Mouse (Mus musculus): ENCODE measurements around the gene Abcb5.

Gene Abcb5

GRCm38 (mm10) chr12:118847861-118848495 is 118.2 kb downstream of the Abcb5 start:
- no peak for DNase-seq

- no peak for DNase-seq
Observed at GRCm38 (mm10) chr12:118847381-118847780, 118.8 kb downstream of the Abcb5 start.

GRCm38 (mm10) chr12:118846649-118847321 is 119.4 kb downstream of the Abcb5 start:
- DNase-seq, result peak; percentile 42 to 58

- no peak for DNase-seq
Observed at GRCm38 (mm10) chr12:118846221-118846620, 120.0 kb downstream of the Abcb5 start, which contains the start of gene Sp8. Gene Sp8 (plus strand): TSS chr12:118846329.

- no peak for DNase-seq
Observed at GRCm38 (mm10) chr12:118845351-118845750, 120.9 kb downstream of the Abcb5 start.

- DNase-seq, result no peak
Observed at GRCm38 (mm10) chr12:118844841-118845240, 121.4 kb downstream of the Abcb5 start.

GRCm38 (mm10) chr12:118844111-118844510 is 122.1 kb downstream of the Abcb5 start:
- DNase-seq, result no peak

- DNase-seq, result peak in 1 of 2 experiments; percentile 18
Observed at GRCm38 (mm10) chr12:118842671-118843411, 123.4 kb downstream of the Abcb5 start.

GRCm38 (mm10) chr12:118841971-118842550 is 124.2 kb downstream of the Abcb5 start:
- DNase-seq, result no peak

- no peak for DNase-seq
Observed at GRCm38 (mm10) chr12:118841381-118841922, 124.8 kb downstream of the Abcb5 start.

GRCm38 (mm10) chr12:118840861-118841260 is 125.4 kb downstream of the Abcb5 start:
- DNase-seq, result no peak

- DNase-seq, result no peak
Observed at GRCm38 (mm10) chr12:118840301-118840700, 125.9 kb downstream of the Abcb5 start.

- no peak for DNase-seq
Observed at GRCm38 (mm10) chr12:118839398-118839797, 126.8 kb downstream of the Abcb5 start.

- DNase-seq, result no peak
Observed at GRCm38 (mm10) chr12:118838260-118838659, 128.0 kb downstream of the Abcb5 start.

GRCm38 (mm10) chr12:118837361-118837760 is 128.9 kb downstream of the Abcb5 start:
- DNase-seq, result no peak

- peak; percentile 62 to 70 for DNase-seq
Observed at GRCm38 (mm10) chr12:118836411-118837341, 129.5 kb downstream of the Abcb5 start.

GRCm38 (mm10) chr12:118829881-118830280 is 136.3 kb downstream of the Abcb5 start:
- no peak for DNase-seq
